Mouse (Mus musculus) stomach, embryonic 16.5 days (tissue): Measurements from ENCODE around the gene 1700022I11Rik. TPM values are rescaled to one million over a fixed set of nuclear protein-coding genes. Genes with fewer than 3 reads are reported as not detected.
"Not testable (repeated sequence)": the region's sequence is repeated elsewhere in the genome, so short reads cannot be mapped to it uniquely, and the experiment has no call there.

Experiments used
- ATAC-seq: fragments of 200-750 bp; cut with Nextera tagmentation; 2 replicates; pipeline ENCODE4 v1.8.0; 2017; ENCODE audit warnings: moderate number of reproducible peaks, moderate TSS enrichment; ENCODE audit not compliant: insufficient read depth, low FRiP score
- H3K27ac ChIP-seq: fragments of 300-500 bp; sonication (generic); 2 replicates; pipeline ENCODE4 v1.5.1; 2014; ENCODE audit warnings: low read length
- H3K27me3 ChIP-seq: fragments of 300-500 bp; sonication (generic); 2 replicates; pipeline ENCODE4 v1.6.1; 2014; ENCODE audit warnings: low read length, control low read depth, mixed read lengths; ENCODE audit not compliant: control insufficient read depth, insufficient read depth
- H3K36me3 ChIP-seq: fragments of 300-500 bp; sonication (generic); 2 replicates; pipeline ENCODE4 v1.6.1; 2014; ENCODE audit warnings: low read length; ENCODE audit not compliant: control insufficient read depth, insufficient read depth
- H3K4me1 ChIP-seq: fragments of 300-500 bp; sonication (generic); 2 replicates; pipeline ENCODE4 v1.6.1; 2014; ENCODE audit warnings: low read length, control low read depth, mixed read lengths; ENCODE audit not compliant: control insufficient read depth, insufficient read depth
- H3K4me2 ChIP-seq: fragments of 300-500 bp; sonication (generic); 2 replicates; pipeline ENCODE4 v1.6.1; 2014; ENCODE audit warnings: low read depth, low read length, mixed read lengths
- H3K4me3 ChIP-seq: fragments of 300-500 bp; sonication (generic); replicated peaks from 2 replicates; pipeline ENCODE4 v1.5.1; 2014; ENCODE audit warnings: mild to moderate bottlenecking, low read length
- H3K9ac ChIP-seq: fragments of 300-500 bp; sonication (generic); 2 replicates; pipeline ENCODE4 v1.6.1; 2014; ENCODE audit warnings: low read length
- H3K9me3 ChIP-seq: fragments of 300-500 bp; sonication (generic); replicated peaks from 2 replicates; pipeline ENCODE4 v1.6.1; 2016; ENCODE audit warnings: low read length, control low read depth; ENCODE audit not compliant: control insufficient read depth
- WGBS: fragments of 180-500 bp; shearing (Covaris S2); extraction: QIAGEN DNeasy Blood & Tissue Kit; methylation state at CpG from one replicate; pipeline ENCODE4 v1.1.7; 2014; 5-methylcytosine and 5-hydroxymethylcytosine counted together
- polyA plus RNA-seq: library from polyadenylated mRNA; unstranded; fragments of >200 nt; fragmentation: Nextera tagmentation; extraction: Ambion mirVana; gene quantifications from 2 replicates; pipeline ENCODE4 v1.2.1, GENCODE M21; 2015

1700022I11Rik gene
- polyA plus RNA-seq, 1 experiment from 2014 or later: 0.39 TPM

- Histone ChIP-seq H3K4me3 (no peak overlapping the region), H3K36me3 (peaks cover 1% of the 10 kb centered on the region; the same call in 1 of the 2 replicates), H3K9me3 (no peaks in the 10 kb centered on the region), H3K4me1 (no peaks in the 10 kb centered on the region), H3K4me2 (no peak overlapping the region), H3K9ac (no peak overlapping the region), H3K27ac (no peak overlapping the region), H3K27me3 (no peaks in the 10 kb centered on the region)
- no peak for ATAC-seq
- WGBS: 79% methylated on average over 5 of the region's 5 CpGs
Measured at GRCm38 (mm10) chr4:42973868-42974267, 4.5 kb downstream of the 1700022I11Rik start.

- WGBS: 89% methylated on average over 4 of the region's 4 CpGs
- no peak overlapping the region for H3K27ac ChIP-seq
Measured at GRCm38 (mm10) chr4:42978062-42978461, 8.7 kb downstream of the 1700022I11Rik start.

GRCm38 (mm10) chr4:42980467-42980866 lies 11.1 kb downstream of the 1700022I11Rik start:
- not testable (repeated sequence) for H3K27ac ChIP-seq, H3K4me3 ChIP-seq, H3K4me2 ChIP-seq, H3K9ac ChIP-seq, H3K4me1 ChIP-seq, H3K27me3 ChIP-seq, H3K9me3 ChIP-seq, ATAC-seq
- H3K36me3 ChIP-seq: peaks cover 26% of the 10 kb centered on the region
- 86% methylated on average over 7 of the region's 8 CpGs for WGBS

More at GRCm38 (mm10) chr4:42978062-42978461, 8.7 kb downstream of the 1700022I11Rik start:
- no peak overlapping the region for H3K4me3 ChIP-seq
- H3K9me3 ChIP-seq: no peaks in the 10 kb centered on the region
- peaks cover 8% of the 10 kb centered on the region for H3K36me3 ChIP-seq
- no peaks in the 10 kb centered on the region for H3K4me1 ChIP-seq
- no peak overlapping the region for H3K4me2 ChIP-seq
- no peaks in the 10 kb centered on the region for H3K27me3 ChIP-seq
- no peak overlapping the region for H3K9ac ChIP-seq
- ATAC-seq: no peak

- H3K36me3 ChIP-seq: peaks cover 52% of the 10 kb centered on the region
- H3K27ac ChIP-seq: no peak overlapping the region
- 76% methylated on average over 1 of the region's 1 CpGs for WGBS
- H3K9ac ChIP-seq: no peak overlapping the region
- no peaks in the 10 kb centered on the region for H3K9me3 ChIP-seq
- no peaks in the 10 kb centered on the region for H3K4me1 ChIP-seq
- H3K4me2 ChIP-seq: no peak overlapping the region
- no peak for ATAC-seq
- H3K27me3 ChIP-seq: no peaks in the 10 kb centered on the region
- no peak overlapping the region for H3K4me3 ChIP-seq
Measured at GRCm38 (mm10) chr4:42988296-42988695, 18.9 kb downstream of the 1700022I11Rik start.

- H3K36me3 ChIP-seq: peaks cover 15% of the 10 kb centered on the region
- H3K9me3 ChIP-seq: no peaks in the 10 kb centered on the region
- peaks cover 22% of the 10 kb centered on the region for H3K4me1 ChIP-seq
- H3K4me3 ChIP-seq: peak overlapping the region; percentile 99
- H3K27me3 ChIP-seq: no peaks in the 10 kb centered on the region
- 30% methylated on average over 2 of the region's 2 CpGs for WGBS
- no peak overlapping the region for H3K9ac ChIP-seq
- no peak overlapping the region for H3K27ac ChIP-seq
- no peak for ATAC-seq
- H3K4me2 ChIP-seq: peak overlapping the region; percentile 96
Measured at GRCm38 (mm10) chr4:42998022-42998421, 28.6 kb downstream of the 1700022I11Rik start.

- Histone ChIP-seq H3K4me2 (peak overlapping the region; percentile 96), H3K9me3 (no peaks in the 10 kb centered on the region), H3K4me3 (peak overlapping the region; percentile 99), H3K27me3 (no peaks in the 10 kb centered on the region), H3K27ac (peak overlapping the region; percentile 100), H3K36me3 (peaks cover under 1% of the 10 kb centered on the region), H3K9ac (peak overlapping the region; percentile 96), H3K4me1 (peaks cover 22% of the 10 kb centered on the region)
- ATAC-seq: peak; percentile 71
- under 1% methylated on average over 51 of the region's 51 CpGs for WGBS
Measured at GRCm38 (mm10) chr4:42999451-43000140, 30.2 kb downstream of the 1700022I11Rik start.

GRCm38 (mm10) chr4:43000141-43000986 lies 31.0 kb downstream of the 1700022I11Rik start, which contains the start of gene Vcp:
Gene Vcp, minus strand, starts transcription at chr4:43000507.
- Histone ChIP-seq H3K4me1 (peaks cover 22% of the 10 kb centered on the region), H3K27ac (peak within 1 kb of the TSS; percentile 100), H3K4me2 (peak within 1 kb of the TSS; percentile 96), H3K9ac (peak within 1 kb of the TSS; percentile 96), H3K4me3 (peak within 1 kb of the TSS; percentile 99)
- H3K27me3 ChIP-seq, H3K36me3 ChIP-seq, H3K9me3 ChIP-seq: not testable (repeated sequence)
- under 1% methylated on average over 48 of the region's 56 CpGs for WGBS
- ATAC-seq: peak; percentile 98

GRCm38 (mm10) chr4:43001272-43001671 lies 31.9 kb downstream of the 1700022I11Rik start:
- Histone ChIP-seq H3K27ac (no peak overlapping the region; the same call in 1 of the 2 replicates), H3K4me1 (peaks cover 22% of the 10 kb centered on the region), H3K4me2 (no peak overlapping the region), H3K27me3 (no peaks in the 10 kb centered on the region), H3K36me3 (no peaks in the 10 kb centered on the region), H3K9ac (no peak overlapping the region), H3K9me3 (no peaks in the 10 kb centered on the region), H3K4me3 (no peak overlapping the region)
- WGBS: 85% methylated on average over 2 of the region's 2 CpGs
- no peak for ATAC-seq
